Mouse (Mus musculus) stomach, embryonic 14.5 days (tissue): ENCODE results near the gene 2610001J05Rik. TPM values are rescaled to one million over a fixed set of nuclear protein-coding genes. Genes with fewer than 3 reads are reported as not detected.
"Not testable (repeated sequence)": the region's sequence is repeated elsewhere in the genome, so short reads cannot be mapped to it uniquely, and the experiment has no call there.

ENCODE experiments used
- ATAC-seq: fragments of 200-750 bp; cut with Nextera tagmentation; 2 replicates; pipeline ENCODE4 v1.8.0; 2017; ENCODE audit warnings: low read depth, moderate TSS enrichment; ENCODE audit not compliant: insufficient number of reproducible peaks, insufficient read depth, low FRiP score
- H3K27ac ChIP-seq: fragments of 300-500 bp; sonication (generic); 2 replicates; pipeline ENCODE4 v1.5.1; 2014; ENCODE audit warnings: mild to moderate bottlenecking, low read length, moderate library complexity, mixed read lengths
- H3K27me3 ChIP-seq: fragments of 300-500 bp; sonication (generic); 2 replicates; pipeline ENCODE4 v1.6.1; 2014; ENCODE audit warnings: low read length, control low read depth, mixed read lengths; ENCODE audit not compliant: control insufficient read depth, insufficient read depth
- H3K36me3 ChIP-seq: fragments of 300-500 bp; sonication (generic); 2 replicates; pipeline ENCODE4 v1.6.1; 2014; ENCODE audit warnings: mild to moderate bottlenecking, control low read depth, low read length, moderate library complexity, mixed read lengths; ENCODE audit not compliant: control insufficient read depth, insufficient read depth
- H3K4me1 ChIP-seq: fragments of 300-500 bp; sonication (generic); 2 replicates; pipeline ENCODE4 v1.6.1; 2014; ENCODE audit warnings: low read length, control low read depth, mixed read lengths; ENCODE audit not compliant: control insufficient read depth, insufficient read depth
- H3K4me2 ChIP-seq: fragments of 300-500 bp; sonication (generic); replicated peaks from 2 replicates; pipeline ENCODE4 v1.6.1; 2014; ENCODE audit warnings: low read depth, low read length, control low read depth
- H3K4me3 ChIP-seq: fragments of 300-500 bp; sonication (generic); 2 replicates; pipeline ENCODE4 v1.5.1; 2014; ENCODE audit warnings: low read depth, low read length, control low read depth
- H3K9ac ChIP-seq: fragments of 300-500 bp; sonication (generic); replicated peaks from 2 replicates; pipeline ENCODE4 v1.6.1; 2014; ENCODE audit warnings: low read depth, mild to moderate bottlenecking, control low read depth, low read length, moderate library complexity, mixed read lengths
- H3K9me3 ChIP-seq: fragments of 300-500 bp; sonication (generic); 2 replicates; pipeline ENCODE4 v1.6.1; 2016; ENCODE audit warnings: low read depth, low read length, control low read depth; ENCODE audit not compliant: control insufficient read depth
- WGBS: fragments of 180-500 bp; shearing (Covaris S2); extraction: QIAGEN DNeasy Blood & Tissue Kit; methylation state at CpG from one replicate; pipeline ENCODE4 v1.1.7; 2014; 5-methylcytosine and 5-hydroxymethylcytosine counted together
- polyA plus RNA-seq: library from polyadenylated mRNA; unstranded; fragments of >200 nt; fragmentation: Nextera tagmentation; extraction: Ambion mirVana; gene quantifications from 2 replicates; pipeline ENCODE4 v1.2.1, GENCODE M21; 2014

The 2610001J05Rik gene
- polyA plus RNA-seq, 1 experiment from 2014 or later: 118 TPM

DNA sequence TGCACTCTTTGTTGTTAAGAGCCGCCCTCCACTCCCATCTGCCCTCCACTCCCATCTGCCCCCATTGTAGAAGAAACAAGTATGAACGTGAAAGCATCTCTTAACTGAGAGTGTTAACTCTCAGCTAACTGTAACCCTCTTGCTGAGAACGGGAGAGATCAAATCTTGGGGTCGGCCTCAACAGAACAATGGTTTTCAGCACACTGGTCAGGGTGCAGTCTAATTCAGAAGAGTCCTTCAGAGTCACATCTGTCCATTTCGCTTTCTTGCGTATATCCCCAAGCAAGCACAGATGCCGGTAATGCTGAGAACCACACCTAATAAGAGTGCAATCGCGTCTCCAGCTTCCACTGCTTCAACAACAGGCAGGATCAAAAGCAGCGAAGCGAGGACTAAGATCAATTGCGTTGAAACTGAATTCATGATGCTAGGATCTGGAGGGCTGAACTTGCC is 1.0 kb downstream of the 2610001J05Rik start:
- Histone ChIP-seq H3K9me3 (no peaks in the 10 kb centered on the region), H3K4me2 (peak overlapping the region; percentile 44), H3K27me3 (no peaks in the 10 kb centered on the region), H3K9ac (no peak overlapping the region), H3K27ac (no peak overlapping the region), H3K4me3 (peak overlapping the region; percentile 49), H3K36me3 (no peaks in the 10 kb centered on the region; the same call in 1 of the 2 replicates), H3K4me1 (no peaks in the 10 kb centered on the region)
- ATAC-seq: no peak
- WGBS: 37% methylated on average over 12 of the region's 12 CpGs

DNA sequence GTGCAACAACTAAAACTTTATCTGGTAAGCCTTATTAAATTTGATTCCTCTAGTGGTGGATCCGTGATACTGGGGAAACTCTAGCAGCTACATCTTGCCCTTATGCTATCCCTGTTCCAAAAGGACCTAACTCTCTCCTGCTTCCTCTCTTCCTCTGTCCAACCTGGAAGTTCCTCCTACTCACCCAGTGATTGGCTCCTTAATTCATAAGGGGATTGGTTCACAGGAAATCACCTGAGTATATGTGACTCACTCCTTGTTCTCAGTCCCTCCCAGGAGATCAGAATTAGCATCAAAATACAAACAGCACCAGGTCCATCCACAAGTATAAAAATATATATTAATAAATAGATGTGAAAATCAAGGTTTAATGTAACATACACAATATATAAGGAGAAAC is 10.7 kb downstream of the 2610001J05Rik start:
- Histone ChIP-seq H3K4me3 (no peak overlapping the region), H3K27ac (no peak overlapping the region), H3K9ac (no peak overlapping the region), H3K27me3 (no peaks in the 10 kb centered on the region), H3K4me1 (no peaks in the 10 kb centered on the region), H3K4me2 (no peak overlapping the region), H3K9me3 (no peaks in the 10 kb centered on the region), H3K36me3 (no peaks in the 10 kb centered on the region)
- 82% methylated on average over 1 of the region's 1 CpGs for WGBS
- ATAC-seq: no peak

GRCm38 (mm10) chr6:13859877-13860585 is 11.3 kb downstream of the 2610001J05Rik start:
- no peaks in the 10 kb centered on the region for H3K36me3 ChIP-seq
- no peak overlapping the region for H3K27ac ChIP-seq
- no peaks in the 10 kb centered on the region for H3K9me3 ChIP-seq
- no peak overlapping the region for H3K4me3 ChIP-seq
- ATAC-seq: no peak
- H3K27me3 ChIP-seq: no peaks in the 10 kb centered on the region
- WGBS: 84% methylated on average over 6 of the region's 6 CpGs
- no peaks in the 10 kb centered on the region for H3K4me1 ChIP-seq
- no peak overlapping the region for H3K4me2 ChIP-seq
- no peak overlapping the region for H3K9ac ChIP-seq

- Histone ChIP-seq H3K27me3 (no peaks in the 10 kb centered on the region), H3K27ac (no peak overlapping the region), H3K36me3 (no peaks in the 10 kb centered on the region), H3K9ac (no peak overlapping the region), H3K4me1 (no peaks in the 10 kb centered on the region), H3K9me3 (no peaks in the 10 kb centered on the region), H3K4me3 (no peak overlapping the region), H3K4me2 (no peak overlapping the region)
- no peak for ATAC-seq
- 30% methylated on average over 11 of the region's 11 CpGs for WGBS
These were observed 17.1 kb downstream of the 2610001J05Rik start for GRCm38 (mm10) chr6:13854230-13854629.

GRCm38 (mm10) chr6:13853244-13853643 is 18.1 kb downstream of the 2610001J05Rik start:
- Histone ChIP-seq H3K4me1 (no peaks in the 10 kb centered on the region), H3K4me3 (no peak overlapping the region), H3K9me3 (no peaks in the 10 kb centered on the region), H3K27ac (no peak overlapping the region), H3K9ac (no peak overlapping the region), H3K36me3 (no peaks in the 10 kb centered on the region), H3K27me3 (no peaks in the 10 kb centered on the region), H3K4me2 (no peak overlapping the region)
- 81% methylated on average over 4 of the region's 4 CpGs for WGBS
- ATAC-seq: no peak

- 97% methylated on average over 1 of the region's 1 CpGs for WGBS
- H3K36me3 ChIP-seq, H3K27me3 ChIP-seq, ATAC-seq, H3K4me1 ChIP-seq, H3K27ac ChIP-seq, H3K4me2 ChIP-seq, H3K9me3 ChIP-seq, H3K4me3 ChIP-seq, H3K9ac ChIP-seq: not testable (repeated sequence)
These were observed 25.3 kb downstream of the 2610001J05Rik start for GRCm38 (mm10) chr6:13846031-13846430.

DNA sequence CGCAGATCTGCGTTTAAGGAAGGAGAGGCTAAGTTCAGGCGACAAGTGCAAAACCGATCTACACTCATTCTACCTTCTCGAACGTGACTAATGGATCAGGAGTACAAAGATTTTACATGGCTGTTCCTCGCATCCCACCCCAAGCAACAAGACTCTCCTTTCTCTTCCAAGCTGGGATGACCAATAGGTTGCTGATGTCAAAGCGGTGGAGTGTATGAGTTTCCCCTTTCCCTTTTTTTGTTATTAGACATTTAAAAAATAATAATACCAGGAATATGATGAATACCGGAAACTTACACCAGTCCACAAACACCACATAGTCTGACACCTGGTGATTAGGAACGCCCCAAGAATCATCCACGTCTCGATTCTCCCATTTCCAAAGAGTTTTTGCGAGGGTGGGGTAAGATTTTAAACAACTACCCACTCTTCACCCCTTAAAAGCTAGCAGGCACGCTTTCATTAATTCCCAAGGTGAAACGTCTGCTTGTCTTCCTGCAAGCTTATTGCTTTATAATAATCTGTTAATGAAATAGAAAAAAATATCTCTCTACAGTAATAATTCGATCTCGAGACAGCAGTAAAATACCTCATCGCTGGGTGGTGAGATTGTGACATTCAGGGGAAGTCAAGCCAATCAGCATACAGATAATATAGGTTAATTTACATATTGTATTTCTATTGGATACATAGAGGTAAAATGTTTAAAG is 31.8 kb downstream of the 2610001J05Rik start, which contains the start of gene Gpr85:
Gene Gpr85 (minus strand): TSS at position 598 of the 710 bp plus-strand sequence.
- Histone ChIP-seq H3K36me3 (no peaks in the 10 kb centered on the region), H3K9me3 (no peaks in the 10 kb centered on the region), H3K27ac (peak within 1 kb of the TSS; percentile 89), H3K27me3 (no peaks in the 10 kb centered on the region), H3K4me2 (peak within 1 kb of the TSS; percentile 84), H3K9ac (peak within 1 kb of the TSS; percentile 57), H3K4me3 (peak within 1 kb of the TSS; percentile 60), H3K4me1 (no peaks in the 10 kb centered on the region)
- ATAC-seq: no peak
- whole genome bisulfite sequencing: 42% methylated on average over 18 of the region's 18 CpGs

DNA sequence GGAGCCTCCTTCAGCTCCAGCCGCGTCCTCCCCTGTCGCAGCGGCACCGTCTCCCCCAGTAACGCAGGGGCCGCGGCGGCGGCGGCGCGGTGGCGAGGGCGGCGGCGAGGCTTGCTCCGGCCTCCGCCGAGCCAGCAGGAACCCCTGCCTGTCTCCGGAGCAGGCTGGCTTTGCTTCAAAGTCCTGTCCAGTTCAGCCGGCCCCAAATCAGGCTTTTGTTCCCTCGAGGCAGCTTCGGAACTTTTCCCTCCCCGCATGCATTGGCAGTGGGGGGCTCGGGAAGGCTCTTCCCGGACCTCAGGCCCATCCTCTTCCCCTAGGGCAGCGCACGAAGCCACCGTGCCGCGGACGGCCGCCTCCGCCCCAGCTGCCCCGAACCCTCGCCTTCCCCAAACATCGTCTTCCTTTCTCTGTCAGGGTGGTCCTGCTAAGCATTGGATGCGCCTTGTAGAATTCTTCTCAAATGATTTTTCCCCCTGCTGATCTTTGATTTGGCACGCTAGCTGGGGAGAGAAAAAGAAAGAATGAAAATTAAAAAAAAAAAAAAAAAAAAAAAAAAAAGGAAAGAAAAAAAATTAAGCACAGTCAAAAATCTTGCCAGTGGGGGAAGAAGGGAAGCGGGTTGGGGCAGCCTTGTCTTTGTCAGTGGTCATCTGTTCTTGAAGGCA is 32.5 kb downstream of the 2610001J05Rik start:
- H3K36me3 ChIP-seq: no peaks in the 10 kb centered on the region
- H3K27me3 ChIP-seq: no peaks in the 10 kb centered on the region
- H3K4me3 ChIP-seq: peak overlapping the region; percentile 60
- peak overlapping the region; percentile 89 for H3K27ac ChIP-seq
- H3K9ac ChIP-seq: peak overlapping the region; percentile 57
- WGBS: under 1% methylated on average over 41 of the region's 41 CpGs
- H3K9me3 ChIP-seq: no peaks in the 10 kb centered on the region
- H3K4me2 ChIP-seq: peak overlapping the region; percentile 84
- no peaks in the 10 kb centered on the region for H3K4me1 ChIP-seq
- ATAC-seq: peak; percentile 82
